Mouse (Mus musculus) liver, adult 2 months (tissue): ENCODE data around the gene Cdh23.

ENCODE experiments used
- CTCF ChIP-seq: fragments of 200-500 bp; IDR thresholded peaks from 2 replicates; pipeline ENCODE4 v1.5.1; 2011; ENCODE audit warnings: low read depth, low read length, control low read depth
- POLR2A ChIP-seq: fragments of 200-500 bp; IDR thresholded peaks from 2 replicates; pipeline ENCODE4 v1.6.1; 2011; ENCODE audit warnings: low read length, control low read depth; ENCODE audit not compliant: insufficient read depth; ENCODE audit errors: extremely low read depth

DNA sequence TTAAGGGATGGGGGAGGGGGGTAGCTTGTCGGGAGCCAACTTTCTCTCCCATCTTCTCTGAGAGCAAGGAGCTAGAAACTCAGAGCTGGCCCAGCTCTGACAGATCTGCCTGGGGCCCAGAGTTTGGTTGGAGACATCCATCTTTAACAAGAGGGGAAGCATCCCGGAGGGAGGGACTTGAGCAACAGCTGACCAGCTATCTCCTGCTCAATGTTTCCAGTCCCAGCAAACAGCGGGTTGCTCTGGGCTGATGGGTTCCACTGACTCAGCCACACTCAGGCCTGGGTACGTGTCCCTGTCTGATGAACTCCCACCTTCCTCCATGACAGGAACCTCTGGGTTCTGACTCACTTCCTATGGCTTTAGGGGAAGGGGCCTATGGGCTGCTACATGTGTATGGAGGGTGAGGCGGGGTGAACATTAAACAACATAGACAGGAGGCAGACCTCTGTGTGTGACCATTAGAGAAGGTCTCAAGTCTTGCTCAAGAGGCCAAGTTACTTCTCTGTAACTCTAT, 305.3 kb downstream of the Cdh23 start:
- TF ChIP-seq CTCF = no peak
- TF ChIP-seq POLR2A = no peak
